In genomic region chr15:11859829-11860228, GRCm38 (mm10) we compare ENCODE assay signal across 28 mouse cellular contexts. TPM values are rescaled to one million over a fixed set of nuclear protein-coding genes. Genes with fewer than 3 reads are reported as not detected.
"Had no signal": no experiment of that assay in that cellular context is flagged by ENCODE, and none has a peak within 500 bp of the region (broad histone marks: within the 10 kb centered on the region; RNA-seq: fewer than 3 reads in every experiment).

No protein-coding gene starts in this region.

- DNase-seq: cerebellum, adult 2 months; cerebellum, adult 8-10 months; cerebellum, adult 9-10 months; cerebellum, adult 9-11 months; cerebellum, postnatal 10 days; cerebellum, postnatal 14 days; cerebellum, postnatal 25 days; cerebellum, postnatal 36 days; embryo, embryonic 11 days; forebrain, postnatal 0 days; gastrocnemius, adult 2 months; gastrocnemius, postnatal 10 days; gastrocnemius, postnatal 14 days; gastrocnemius, postnatal 25 days; gastrocnemius, postnatal 36 days; heart, adult 18-20 months; heart, adult 2 months had no signal

- H3K4me2 ChIP-seq: embryonic facial prominence, embryonic 12.5 days; embryonic facial prominence, embryonic 13.5 days; embryonic facial prominence, embryonic 15.5 days; forebrain, embryonic 12.5 days; forebrain, embryonic 13.5 days; forebrain, embryonic 15.5 days had no signal

- H3K27me3 ChIP-seq: embryonic facial prominence, embryonic 12.5 days; embryonic facial prominence, embryonic 13.5 days; embryonic facial prominence, embryonic 15.5 days; forebrain, embryonic 12.5 days; forebrain, embryonic 13.5 days; forebrain, embryonic 15.5 days had no signal

- H3K4me3 ChIP-seq: embryonic facial prominence, embryonic 10.5 days; embryonic facial prominence, embryonic 12.5 days; embryonic facial prominence, embryonic 13.5 days; embryonic facial prominence, embryonic 15.5 days; erythroblast, embryonic 14.5 days; forebrain, embryonic 10.5 days; forebrain, embryonic 12.5 days; forebrain, embryonic 13.5 days; forebrain, embryonic 15.5 days; gastrocnemius, adult 2 months; heart, adult 2 months had no signal

- H3K36me3 ChIP-seq: embryonic facial prominence, embryonic 10.5 days; embryonic facial prominence, embryonic 12.5 days; embryonic facial prominence, embryonic 13.5 days; embryonic facial prominence, embryonic 15.5 days; forebrain, embryonic 10.5 days; forebrain, embryonic 12.5 days; forebrain, embryonic 15.5 days had no signal

RNA-seq across cellular contexts. Expression of gene Npr3, which starts 47.3 kb away (rescaled TPM):
- total RNA-seq: common myeloid progenitor, adult 5-6 weeks; granulocyte monocyte progenitor cell, adult 5-6 weeks had no signal
- polyA plus RNA-seq: erythroblast, embryonic 14.5 days had no signal
